Mouse (Mus musculus): ENCODE results near the gene Ptprz1. TPM values are rescaled to one million over a fixed set of nuclear protein-coding genes. Genes with fewer than 3 reads are reported as not detected.
"Not testable (repeated sequence)": the region's sequence is repeated elsewhere in the genome, so short reads cannot be mapped to it uniquely, and the experiment has no call there.

The Ptprz1 gene
- total and polyA plus RNA-seq, 3 experiments, result 0.89 to 6.9 (median 2.3) TPM

DNA sequence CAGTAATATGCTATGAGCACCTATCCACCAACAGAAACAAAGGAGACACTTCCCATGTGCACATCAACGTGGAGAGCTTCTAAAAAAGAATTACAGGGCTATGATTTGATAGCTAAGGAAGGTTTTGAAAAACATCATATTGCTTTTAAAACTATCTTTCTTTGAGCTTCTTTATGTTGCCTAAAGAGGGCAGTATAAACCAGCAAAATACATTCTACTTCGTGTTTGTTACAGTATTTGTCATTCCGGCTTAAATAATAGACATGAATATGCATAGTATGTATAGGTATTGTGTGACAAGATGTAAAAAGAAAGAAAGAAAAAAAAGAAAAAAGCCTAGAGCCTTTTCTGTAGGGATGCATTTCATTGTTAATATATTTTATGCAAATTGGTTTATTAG lies 127.8 kb downstream of the Ptprz1 start:
- DNase-seq, result no peak

DNA sequence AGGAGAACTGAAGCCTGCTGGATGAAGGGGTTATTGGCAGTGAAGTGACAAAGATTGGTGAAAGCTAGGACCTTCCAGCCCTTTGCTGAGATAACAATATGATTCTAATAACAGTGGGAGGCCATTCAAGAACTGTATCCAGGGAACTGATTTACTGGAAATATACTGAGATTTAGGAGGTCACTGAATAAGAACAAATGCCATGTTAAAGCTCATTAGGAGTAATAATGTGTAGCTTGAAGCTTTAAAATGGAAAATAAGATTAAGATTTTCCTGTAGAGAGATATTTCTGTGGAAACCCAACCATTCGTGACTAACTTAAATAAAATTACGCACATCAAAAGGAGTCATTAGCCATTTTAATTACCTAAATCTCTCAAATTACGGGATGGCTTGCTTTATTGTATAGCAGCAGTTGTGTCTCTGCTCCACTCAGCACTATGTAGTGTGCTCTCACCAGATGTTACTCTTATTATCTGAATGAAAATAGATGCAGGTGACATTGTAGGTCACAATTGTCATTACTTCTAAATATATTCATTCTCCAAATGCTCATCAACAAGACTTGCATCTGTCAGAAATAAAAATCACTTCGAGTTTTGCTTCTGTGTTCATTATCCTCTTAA lies 139.8 kb downstream of the Ptprz1 start:
- no peak for DNase-seq

DNA sequence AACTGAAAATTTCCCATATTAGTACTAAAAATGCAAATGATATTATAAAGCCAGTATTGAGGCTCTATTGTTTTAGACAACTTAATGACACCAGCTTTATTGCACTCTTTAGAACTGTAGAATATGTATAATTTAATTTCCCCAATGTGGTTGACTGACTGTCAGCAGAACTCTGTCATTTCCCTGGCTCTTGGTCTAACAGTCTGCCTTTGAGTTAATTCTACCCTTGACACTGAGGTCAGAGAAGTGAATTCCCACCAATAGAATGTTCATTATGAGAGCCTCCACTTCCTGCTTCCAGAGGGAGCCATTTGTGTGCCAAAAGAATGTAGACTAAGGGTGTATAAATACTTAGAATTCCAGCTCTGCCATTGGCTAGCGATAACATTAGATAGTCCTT lies 152.9 kb downstream of the Ptprz1 start:
- no peak for DNase-seq

DNA sequence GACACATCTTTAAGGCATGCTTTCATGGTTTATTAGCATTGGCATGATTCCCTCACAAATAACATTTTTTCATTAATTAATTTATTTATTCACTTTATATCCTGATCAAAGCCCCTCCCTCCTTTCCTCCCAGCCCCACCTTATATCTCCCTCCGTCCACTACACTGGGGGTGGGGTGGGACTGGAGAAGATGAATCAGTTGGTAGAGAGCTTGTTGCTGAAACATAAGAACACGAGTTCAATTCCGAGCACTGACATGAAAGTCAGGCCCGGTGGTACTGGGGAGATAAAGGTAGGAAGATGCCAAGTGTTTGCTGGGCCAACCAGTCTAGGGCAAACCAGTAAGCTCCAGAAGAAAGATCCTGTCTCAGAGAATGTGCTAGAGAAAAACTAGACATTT lies 173.5 kb downstream of the Ptprz1 start:
- no peak for DNase-seq

DNA sequence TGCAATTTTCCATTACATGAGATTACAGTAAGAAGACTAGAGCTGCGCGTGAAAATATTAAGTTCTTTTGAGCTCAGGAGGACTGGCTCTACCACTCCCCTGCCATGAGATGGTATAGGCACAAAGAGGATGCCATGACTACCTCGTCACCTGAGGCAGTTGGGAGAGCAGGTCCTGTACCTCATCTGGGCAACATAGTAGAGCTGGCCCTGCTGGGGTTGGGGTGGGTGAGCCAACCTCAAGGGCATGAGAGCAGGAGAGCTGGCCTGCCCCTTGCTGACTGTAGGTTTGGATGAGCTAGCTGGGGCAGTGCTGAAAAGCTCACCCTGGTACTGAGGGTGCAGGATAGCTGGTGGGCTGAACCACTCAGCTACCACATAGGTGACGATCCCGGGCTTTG lies 180.4 kb downstream of the Ptprz1 start:
- no peak for DNase-seq

DNA sequence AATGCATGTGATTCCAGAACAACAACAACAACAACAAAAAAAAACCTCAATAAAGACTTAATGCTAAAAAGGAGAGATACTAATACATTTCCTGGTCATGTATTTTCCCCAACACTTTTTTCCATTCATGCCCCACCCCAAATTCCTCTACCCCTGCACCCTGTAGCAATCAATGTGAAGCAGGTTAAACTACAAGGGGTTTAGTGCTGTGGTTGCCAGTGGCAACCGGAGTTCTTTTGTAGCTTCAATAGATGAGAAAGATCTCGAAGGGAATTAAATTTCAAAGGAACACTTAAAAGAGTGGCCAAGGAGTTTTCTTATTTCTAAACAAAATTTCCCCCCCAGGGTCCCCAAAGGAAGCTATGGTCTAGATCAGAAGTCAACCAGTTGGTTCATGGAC lies 200.8 kb downstream of the Ptprz1 start:
- DNase-seq, result no peak

DNA sequence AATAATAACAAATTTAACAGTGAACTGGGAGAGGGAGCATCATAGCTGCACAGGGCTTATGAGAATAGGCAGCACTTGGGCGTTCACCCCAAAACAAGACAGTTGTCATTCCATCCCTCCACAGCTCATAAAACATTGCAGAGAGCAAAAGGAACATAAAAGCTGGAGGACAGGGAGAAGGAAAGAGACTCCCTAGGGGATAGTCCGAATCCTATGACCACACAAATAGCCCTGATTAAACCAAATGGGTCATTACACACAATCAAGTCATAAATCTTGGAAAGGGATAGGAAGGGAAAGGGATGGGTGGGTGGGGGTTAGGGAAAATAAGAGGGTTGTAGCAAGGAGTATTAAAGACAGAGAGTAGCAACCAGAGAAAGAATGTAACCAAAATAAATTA lies 203.0 kb downstream of the Ptprz1 start:
- DNase-seq, result no peak

DNA sequence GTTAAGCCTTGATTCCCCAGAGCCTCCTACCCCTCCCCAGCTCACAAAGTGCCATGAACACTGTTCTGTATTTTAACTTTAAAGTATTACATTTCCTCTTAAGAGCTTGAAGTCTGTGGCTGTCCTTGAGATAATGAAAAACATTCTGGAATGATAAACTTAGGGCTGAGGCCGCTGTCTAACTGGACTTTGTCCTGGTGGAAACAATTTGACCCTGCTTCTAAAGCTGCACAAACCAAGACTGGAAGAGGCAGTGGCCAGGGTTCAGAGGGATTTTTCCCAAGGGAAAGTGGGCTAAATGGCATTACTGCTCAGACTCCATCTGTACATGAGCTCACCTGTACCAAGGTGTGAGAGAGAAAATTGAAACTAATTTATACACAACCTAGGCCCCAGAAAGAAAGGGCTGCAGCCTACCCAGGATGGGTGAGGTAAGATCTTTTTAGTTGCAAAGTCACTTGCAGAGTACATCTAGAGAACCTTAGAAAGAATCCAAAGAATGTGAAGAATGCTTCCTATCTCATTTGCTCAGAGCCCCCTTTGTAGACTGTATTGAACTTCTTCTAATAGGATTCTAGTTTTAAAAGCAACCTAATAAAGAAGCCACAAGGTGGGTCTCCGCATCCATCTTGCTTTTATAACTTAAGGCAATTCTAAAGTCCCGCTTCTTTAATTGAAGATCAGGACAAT lies 204.8 kb downstream of the Ptprz1 start:
- no peak for DNase-seq

DNA sequence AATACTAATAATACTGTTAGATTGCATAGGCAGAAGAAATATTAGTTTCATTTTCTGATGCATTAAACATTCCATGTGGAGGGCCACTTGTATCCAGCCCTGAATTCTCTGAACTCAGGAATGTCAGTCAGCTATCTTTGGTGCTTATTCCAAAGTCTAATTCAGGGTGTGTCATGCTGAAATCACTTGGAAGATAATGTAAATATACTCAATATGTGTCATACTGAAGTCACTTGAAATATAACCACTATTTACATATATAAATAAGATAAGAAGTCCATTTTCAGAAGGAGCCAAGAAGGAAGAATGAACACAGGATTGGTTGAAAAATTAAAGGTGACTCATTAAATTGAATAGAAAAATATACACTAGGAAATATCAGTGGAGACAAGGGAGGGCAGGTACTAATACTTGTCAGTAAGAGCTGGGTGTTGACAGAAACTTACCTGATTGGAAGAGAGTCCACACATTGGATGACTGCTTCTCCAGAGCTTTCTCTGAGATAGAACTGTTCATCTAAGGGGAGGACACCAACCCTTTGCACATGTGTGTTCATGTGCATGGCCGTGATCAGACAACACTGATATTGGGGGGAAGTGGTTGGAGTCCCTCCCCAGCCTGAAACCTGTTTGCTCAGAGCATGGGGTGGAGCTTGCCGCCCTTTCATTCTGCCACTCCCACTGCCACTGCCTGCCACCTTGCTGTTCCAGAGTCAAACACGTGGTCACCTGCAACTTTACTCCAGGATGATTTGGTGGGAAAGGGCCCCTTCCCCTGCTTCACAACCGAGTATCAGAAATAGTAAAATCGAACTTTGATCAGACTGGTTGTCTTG lies 209.5 kb downstream of the Ptprz1 start:
- DNase-seq, result no peak

DNA sequence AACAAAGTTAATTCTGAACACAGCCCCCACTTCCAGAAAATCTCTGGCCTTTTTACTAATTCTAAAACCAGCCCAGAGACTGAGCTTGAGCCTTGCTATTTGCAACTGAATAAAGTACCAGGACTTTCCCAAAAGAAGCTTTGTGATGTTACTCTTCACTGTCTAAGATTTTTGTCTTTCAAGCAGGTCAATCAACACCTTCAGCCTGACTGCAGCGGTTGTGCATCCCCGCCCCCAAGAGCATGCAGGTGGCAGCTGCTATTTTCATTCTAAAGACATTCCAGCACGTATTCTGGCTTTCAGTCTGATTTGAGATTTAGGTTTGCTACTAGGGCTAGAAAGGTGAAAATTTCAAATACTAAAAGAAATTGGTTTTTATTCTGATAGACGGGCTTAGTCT lies 214.0 kb downstream of the Ptprz1 start:
- DNase-seq, result not testable (repeated sequence)

DNA sequence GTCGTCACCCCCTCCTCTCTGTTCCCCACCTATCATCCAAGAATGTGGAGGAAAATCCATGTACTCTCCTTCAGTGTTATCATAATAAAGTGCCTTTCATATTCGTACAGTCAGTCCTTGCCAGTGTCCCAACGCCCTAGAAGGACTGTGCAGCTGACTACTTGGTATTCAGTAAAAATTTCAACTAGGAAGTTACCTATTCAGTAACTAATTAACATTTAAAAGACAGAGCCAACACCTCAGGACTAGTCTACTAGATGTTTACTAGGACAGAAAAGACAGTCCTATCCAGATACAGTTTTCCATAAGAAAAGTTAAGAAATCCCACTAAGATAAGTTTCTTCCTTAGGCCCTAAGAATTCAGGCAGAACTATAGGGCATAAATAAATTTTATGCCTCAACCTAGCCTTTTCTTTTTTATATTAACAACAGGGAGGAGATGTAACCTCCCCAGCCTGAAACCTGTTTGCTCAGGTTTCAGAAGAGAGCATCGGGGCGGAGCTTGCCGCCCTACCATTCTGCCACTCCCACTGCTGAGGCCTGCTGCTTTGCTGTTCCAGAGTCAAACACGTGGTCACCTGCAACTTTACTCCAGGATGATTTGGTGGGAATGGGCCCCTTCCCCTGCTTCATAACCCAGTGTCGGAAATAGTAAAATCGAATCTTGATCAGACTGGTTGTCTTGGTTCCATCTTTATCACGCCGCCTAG lies 215.2 kb downstream of the Ptprz1 start:
- not testable (repeated sequence) for DNase-seq
